Mouse (Mus musculus): ENCODE data around the gene Npc2.

DNA sequence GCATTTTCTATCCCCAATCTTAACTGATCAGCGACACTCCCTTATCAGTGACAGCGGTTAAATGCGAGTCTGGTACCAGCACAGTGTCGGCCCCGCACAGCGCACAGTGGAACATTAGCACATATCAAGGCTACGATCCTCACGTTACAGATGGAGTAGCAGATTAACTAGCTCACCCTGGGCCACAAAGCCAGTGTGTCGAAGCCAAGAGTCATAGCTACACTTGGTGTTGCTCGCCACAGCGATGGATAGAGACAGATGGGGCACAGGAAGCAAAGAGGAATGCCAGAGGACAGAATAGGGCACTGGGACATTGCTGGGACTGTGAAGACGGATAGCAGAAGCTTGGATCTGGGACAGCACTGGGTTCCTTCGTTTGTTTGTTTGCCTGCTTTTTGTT lies 34.4 kb upstream of the Npc2 start:
- no peak for TF ChIP-seq CTCF (IDR thresholded peaks at IDR 0.05; ENCODE audit: low read depth, low read length)
- TF ChIP-seq POLR2A (IDR thresholded peaks at IDR 0.05; ENCODE audit: borderline replicate concordance, low read depth, low read length): no peak

Data from bone marrow macrophage, adult 2 months (primary cell).